ENCODE assay signal across 8 mouse cellular contexts in the genomic region with DNA sequence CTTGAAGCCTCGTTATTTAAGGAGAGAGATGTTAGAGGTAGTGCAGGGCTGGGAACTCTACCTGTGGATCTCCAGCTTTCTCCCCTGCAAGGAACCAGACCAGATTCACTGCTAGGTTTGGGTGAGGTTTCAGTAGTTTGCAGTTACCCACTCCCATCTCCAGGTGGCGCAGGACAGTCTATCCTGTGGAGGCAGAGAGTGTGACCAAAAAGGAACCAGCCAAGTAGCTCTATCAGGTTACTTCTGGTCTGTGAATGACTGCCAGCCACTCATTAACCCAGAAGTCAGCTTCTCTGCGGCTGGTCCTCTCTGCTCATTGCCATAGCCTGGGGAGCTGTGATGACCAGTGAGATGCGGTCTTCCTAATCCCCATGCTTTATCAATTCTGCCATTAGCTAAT.
DNase-seq lines count a peak whose midpoint lies in the region; ATAC-seq lines count a peak whose summit lies in the region.

No protein-coding gene starts in this region.

- no peak overlapping the region for H3K4me2 ChIP-seq in forebrain, embryonic 11.5 days (ENCODE audit: low read depth, low read length, severe bottlenecking)
- no peak overlapping the region for H3K4me2 ChIP-seq in forebrain, embryonic 15.5 days (replicated peaks)

- no peaks in the 10 kb centered on the region for H3K4me1 ChIP-seq in forebrain, embryonic 11.5 days (replicated peaks; ENCODE audit: control insufficient read depth, insufficient read depth, low read length)
- no peaks in the 10 kb centered on the region for H3K4me1 ChIP-seq in forebrain, embryonic 15.5 days

- no peak overlapping the region for H3K9ac ChIP-seq in forebrain, embryonic 11.5 days (ENCODE audit: low read length)
- H3K9ac ChIP-seq in forebrain, embryonic 15.5 days (replicated peaks): no peak overlapping the region

- no peak overlapping the region for H3K4me3 ChIP-seq in forebrain, embryonic 11.5 days (ENCODE audit: low read depth, low read length)
- H3K4me3 ChIP-seq in forebrain, embryonic 15.5 days: no peak overlapping the region

- no peak overlapping the region for H3K27ac ChIP-seq in forebrain, embryonic 11.5 days (ENCODE audit: low read depth, low read length)
- no peak overlapping the region for H3K27ac ChIP-seq in forebrain, embryonic 15.5 days (replicated peaks)

- ATAC-seq in forebrain, embryonic 11.5 days (replicated peaks; ENCODE audit: low FRiP score): peak; percentile 46; the same call in 1 of the 2 replicates
- ATAC-seq in forebrain, embryonic 15.5 days (replicated peaks): no peak

- no peaks in the 10 kb centered on the region for H3K9me3 ChIP-seq in forebrain, embryonic 11.5 days (ENCODE audit: control insufficient read depth, low read length)
- H3K9me3 ChIP-seq in forebrain, embryonic 15.5 days: no peaks in the 10 kb centered on the region

- H3K36me3 ChIP-seq in forebrain, embryonic 11.5 days (ENCODE audit: control insufficient read depth, insufficient read depth, low read length): no peaks in the 10 kb centered on the region; the same call in none of the 2 replicates
- no peaks in the 10 kb centered on the region for H3K36me3 ChIP-seq in forebrain, embryonic 15.5 days

- peak; percentile 67 for DNase-seq in forebrain, embryonic 11.5 days (ENCODE audit: low spot score)
- peak; percentile 21 for DNase-seq in urinary bladder, postnatal 14 days (ENCODE audit: low spot score)
- DNase-seq in urinary bladder, postnatal 4 days (ENCODE audit: low spot score in 2 of 2): no peak
- DNase-seq in hindlimb bud, embryonic 11.5 days (ENCODE audit: extremely low spot score, low read depth, low spot score): peak; percentile 22
- peak; percentile 25 to 30 for DNase-seq in lung, postnatal 4 days
- DNase-seq in c-Kit-positive CD71-positive TER-119-positive erythroid progenitor cells, embryonic 14.5 days (ENCODE audit: low spot score): no peak
- DNase-seq in spleen, adult 12 weeks (ENCODE audit: low spot score): no peak

- H3K27me3 ChIP-seq in forebrain, embryonic 11.5 days (ENCODE audit: control insufficient read depth, insufficient read depth, low read length): no peaks in the 10 kb centered on the region
- no peaks in the 10 kb centered on the region for H3K27me3 ChIP-seq in forebrain, embryonic 15.5 days

- 65% methylated on average over 4 of the region's 4 CpGs for WGBS in forebrain, embryonic 11.5 days
- WGBS in forebrain, embryonic 15.5 days: 67% methylated on average over 4 of the region's 4 CpGs

Comparison
In these comparisons a context has a peak if more than half of its experiments do, and no peak if none do; other contexts are left out.
1. DNase-seq: peak in forebrain, embryonic 11.5 days (single experiment), urinary bladder, postnatal 14 days (single experiment), hindlimb bud, embryonic 11.5 days (single experiment) and lung, postnatal 4 days (2 of 2); none in urinary bladder, postnatal 4 days (0 of 2), c-Kit-positive CD71-positive TER-119-positive erythroid progenitor cells, embryonic 14.5 days (single experiment) and spleen, adult 12 weeks (single experiment).